Mouse (Mus musculus): ENCODE results near the gene Iffo2.

Iffo2 gene

DNA sequence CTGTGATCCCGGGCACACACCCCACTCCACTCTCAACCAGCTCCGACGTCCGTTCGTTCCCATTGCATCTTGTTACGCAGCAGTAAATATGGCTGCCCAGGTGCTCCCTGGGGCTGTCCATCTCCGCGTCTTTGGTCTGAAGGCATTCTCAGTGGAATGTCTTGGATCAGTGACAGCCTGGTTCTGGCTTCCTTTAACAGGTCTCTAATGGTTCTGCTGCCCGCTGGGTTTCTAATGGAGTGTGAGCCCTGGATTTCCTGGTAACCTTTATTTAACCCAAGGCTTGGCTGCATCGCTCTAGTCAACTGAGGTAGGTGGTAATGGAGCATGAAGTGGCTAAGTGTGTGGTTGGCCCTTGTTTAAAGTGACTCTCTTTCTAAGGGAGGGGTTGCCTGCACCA lies 1.7 kb downstream of the Iffo2 start:
- DNase-seq (ENCODE audit: low read depth, low spot score), result no peak

DNA sequence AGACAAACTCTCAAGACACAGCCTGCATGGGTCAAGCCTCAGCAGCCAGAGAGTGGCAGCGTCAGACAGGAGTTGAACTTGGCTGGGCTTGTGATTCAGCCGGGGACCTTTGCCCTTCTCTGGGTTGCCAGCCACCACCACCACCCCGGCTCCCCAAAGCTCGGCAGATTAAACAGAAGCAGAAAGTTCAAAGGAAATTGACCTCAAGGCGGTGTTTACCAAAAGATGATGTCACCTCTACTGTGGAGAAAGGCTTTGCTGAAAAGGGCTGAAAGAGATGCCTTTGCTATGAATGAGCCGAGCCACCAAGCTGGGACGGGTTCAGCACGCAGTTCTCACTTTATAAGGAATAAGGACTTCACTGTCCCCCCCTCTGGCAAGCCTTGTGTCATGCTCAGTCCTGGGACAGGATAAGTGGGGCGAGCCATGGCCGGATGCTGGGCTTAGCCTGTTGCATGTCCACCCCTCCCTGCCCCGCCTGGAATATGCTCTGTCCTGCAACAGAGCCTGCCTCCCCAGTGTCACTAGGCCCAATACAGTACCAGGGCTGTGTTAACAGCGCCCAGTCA lies 4.9 kb downstream of the Iffo2 start:
- no peak for DNase-seq (ENCODE audit: low read depth, low spot score)

DNA sequence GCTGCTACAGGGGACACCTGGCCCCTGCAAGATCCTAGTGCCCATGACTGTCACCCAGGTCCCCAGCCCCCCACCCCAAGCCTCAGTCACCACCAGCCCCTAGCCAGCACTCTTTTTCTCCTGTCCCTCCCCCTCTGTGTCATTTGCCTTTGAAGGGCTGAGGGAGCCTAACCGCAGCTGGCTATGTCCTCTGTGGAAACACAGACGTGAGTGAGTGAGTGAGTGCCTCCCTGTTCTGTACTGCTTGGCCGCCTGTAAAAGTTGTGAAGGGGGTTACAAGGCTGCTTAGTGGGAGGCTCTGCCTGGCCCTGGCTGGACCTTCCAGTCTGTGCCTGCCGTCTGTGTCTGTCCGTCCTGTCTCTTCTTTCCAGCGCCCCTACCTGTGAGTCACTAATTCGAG lies 5.4 kb downstream of the Iffo2 start:
- no peak for DNase-seq (ENCODE audit: low read depth, low spot score)

DNA sequence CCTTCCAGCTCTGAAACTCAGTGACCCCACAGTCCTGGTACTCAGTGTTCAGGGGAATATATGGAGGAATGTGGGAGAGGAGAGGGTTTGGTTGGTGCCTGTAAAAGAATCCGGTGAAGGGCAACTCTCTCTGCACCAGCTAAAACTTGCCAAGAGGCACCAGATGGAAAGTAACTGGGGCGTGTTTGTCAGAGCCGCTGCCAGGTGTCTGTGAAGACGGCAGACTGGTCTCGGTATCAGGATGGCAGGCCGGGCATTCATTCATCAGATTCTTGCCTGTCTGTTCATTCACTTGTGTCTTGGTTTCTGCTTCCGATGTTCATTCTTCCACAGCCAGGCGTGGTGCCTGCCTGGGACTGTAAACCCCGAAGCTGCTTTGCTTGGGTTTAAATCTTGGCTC lies 6.4 kb downstream of the Iffo2 start:
- DNase-seq (ENCODE audit: low read depth, low spot score), result no peak

DNA sequence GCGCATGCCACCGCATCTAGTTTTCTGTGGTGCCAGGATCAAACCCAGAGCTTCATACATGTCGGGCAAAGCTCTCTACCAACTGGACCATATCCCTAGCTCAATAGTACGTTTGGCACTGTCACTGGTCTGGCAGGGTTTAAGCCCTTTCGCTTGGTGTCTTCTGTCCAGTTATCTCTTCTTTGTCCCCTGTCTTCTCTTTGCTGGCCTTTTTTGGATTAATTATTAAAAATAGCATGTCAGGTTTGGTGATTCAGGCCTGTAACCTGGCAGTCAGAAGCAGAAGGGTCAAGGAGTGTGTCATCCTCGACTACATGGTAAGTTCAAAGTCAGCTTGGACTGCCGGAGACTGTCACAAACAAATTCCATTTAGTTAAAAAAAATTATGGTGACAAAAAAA lies 10.4 kb downstream of the Iffo2 start:
- no peak for DNase-seq (ENCODE audit: low read depth, low spot score)

DNA sequence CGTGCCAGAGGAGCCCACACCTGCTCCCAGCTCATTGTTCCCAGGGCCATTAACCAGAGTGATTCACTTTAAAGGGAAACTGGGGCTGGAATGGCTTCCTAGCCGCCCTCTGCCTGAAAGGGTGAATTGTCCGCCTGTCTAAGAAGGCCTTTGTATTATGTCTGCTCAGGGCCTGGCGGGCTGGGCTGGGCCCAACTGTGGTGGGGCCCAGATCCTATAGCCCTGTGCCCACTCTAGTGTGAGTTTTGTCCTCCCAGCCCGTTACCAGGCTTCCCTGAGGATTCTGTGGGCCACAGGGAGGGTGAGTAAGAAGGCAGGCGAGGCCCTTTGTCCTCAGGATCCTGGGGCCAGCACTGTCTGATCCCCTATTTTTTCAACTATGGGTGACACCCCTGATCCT lies 15.4 kb downstream of the Iffo2 start:
- DNase-seq (ENCODE audit: low read depth, low spot score), result no peak

DNA sequence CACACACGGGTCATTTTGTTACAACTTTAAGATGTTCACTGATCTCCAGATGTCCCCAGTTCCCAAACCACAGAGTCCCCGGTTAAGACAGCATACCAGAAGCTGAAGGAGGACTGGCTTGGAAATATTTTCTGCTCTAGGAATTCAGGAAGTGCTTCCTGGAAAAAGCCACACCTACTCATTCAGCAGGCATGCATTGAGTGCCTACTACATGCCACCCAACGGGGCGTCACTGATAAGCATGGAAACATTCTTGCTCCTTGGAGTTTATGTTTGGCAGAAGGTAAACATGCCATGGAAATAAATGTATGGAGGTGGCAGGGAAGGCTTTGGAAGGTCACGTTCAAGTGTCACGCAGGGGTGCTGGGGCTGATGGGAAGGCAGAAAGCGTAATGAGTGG lies 19.1 kb downstream of the Iffo2 start:
- DNase-seq (ENCODE audit: low read depth, low spot score), result no peak

DNA sequence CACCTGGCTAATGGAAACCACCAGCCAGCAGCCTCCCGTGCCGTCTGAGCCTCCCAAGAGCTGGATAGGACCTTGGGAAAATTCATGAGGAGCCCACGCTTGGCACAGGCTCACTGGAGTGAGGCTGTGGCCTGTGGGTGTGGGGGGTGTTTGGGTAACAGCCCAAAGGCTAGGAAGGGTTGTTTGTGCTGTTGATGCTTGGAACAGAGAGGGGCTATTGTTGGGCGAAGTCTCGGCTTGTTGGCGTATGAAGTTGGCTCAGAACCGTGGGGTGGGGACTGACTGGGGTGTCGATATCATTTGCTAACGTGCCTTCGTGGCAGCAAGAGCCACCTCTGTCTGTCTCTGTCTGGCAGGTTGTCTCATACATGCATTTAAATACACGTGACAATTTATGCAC lies 24.9 kb downstream of the Iffo2 start:
- DNase-seq (ENCODE audit: low read depth, low spot score), result no peak

DNA sequence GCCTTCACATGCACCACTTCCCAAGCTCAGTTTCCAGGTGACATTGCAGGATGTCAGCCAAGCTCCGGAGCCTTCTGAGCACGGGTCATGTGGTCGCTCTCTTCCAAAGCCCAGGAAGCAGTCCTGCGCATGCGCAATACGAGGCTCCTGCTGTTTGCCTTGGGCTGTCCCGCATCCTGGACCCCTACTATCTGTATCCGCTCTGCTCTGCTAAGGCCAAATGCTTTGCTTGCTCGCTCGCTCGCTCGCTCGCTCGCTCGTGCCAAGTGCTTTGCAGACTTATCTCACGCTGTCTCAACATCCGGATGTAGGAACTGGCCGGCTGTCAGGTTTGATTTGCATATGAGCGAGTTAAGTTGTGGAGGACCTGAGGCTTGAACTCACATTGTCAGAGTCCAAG lies 25.6 kb downstream of the Iffo2 start:
- peak; percentile 81 for DNase-seq (ENCODE audit: low read depth, low spot score)

DNA sequence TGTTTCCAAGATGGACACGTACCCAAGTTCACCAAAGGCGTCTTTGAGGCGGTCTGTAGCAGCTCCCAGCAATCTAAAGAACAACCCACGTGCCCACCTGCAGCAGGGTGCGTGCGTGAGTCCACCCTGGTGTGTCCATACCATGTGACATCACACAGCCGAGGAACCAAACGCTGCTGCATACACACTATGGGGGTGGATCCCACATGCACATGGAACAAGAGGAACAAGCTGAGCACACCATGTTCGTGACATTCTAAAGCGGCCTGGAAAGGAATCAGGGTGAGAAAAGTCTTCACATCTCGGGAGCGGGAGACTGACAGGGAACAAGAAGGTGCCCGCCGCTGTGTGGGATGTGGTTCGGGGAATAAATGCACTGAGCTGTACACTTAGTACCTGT lies 38.0 kb downstream of the Iffo2 start:
- no peak for DNase-seq (ENCODE audit: low read depth, low spot score)

DNA sequence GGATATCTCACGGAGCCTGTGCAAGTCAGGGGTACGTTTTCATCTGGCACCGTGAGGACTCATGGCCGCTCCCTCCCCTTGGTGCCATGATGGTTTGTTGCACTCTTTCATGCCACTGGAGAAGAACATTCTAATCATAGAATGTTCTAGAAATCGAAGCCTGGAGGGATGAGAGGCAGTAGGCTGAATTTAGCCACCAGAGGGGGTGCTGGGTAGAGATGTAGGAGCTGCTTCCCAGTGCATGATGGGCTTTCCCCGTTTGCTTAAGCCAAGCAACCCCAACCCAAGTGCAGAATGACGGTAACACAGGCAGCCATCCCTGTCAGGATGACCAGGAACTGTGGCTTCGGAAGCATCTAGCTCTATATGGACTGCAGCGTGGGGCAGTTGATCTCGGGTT lies 40.4 kb downstream of the Iffo2 start:
- DNase-seq (ENCODE audit: low read depth, low spot score), result no peak

DNA sequence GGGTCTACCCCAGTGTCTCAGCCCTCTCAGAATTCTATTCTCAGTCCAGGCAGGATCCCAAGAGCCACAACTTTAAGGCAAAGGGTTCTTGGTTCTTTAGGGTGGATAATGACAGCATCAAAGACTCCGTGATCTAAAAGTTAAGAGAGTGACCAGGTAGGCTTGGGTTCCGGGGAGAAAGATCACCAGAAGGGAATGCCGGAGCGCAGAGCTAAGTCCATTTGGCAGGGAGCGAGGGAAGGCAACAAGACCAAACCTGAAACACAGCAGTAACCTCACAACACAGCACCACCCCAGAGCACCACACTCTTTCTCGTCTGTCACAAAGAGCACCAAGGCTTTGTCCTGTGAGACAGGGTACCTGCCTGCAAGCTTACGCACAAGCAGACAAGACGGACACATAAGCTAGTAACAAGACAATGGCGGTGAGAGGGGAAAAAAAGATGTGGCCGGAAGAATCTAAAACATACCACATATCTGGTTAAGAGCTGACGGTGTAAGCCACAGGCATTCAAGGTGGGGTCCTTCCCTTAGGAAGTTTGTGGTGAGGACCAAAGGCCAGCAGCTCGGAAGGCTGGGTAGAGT lies 42.7 kb downstream of the Iffo2 start:
- no peak for DNase-seq (ENCODE audit: low read depth, low spot score)

DNA sequence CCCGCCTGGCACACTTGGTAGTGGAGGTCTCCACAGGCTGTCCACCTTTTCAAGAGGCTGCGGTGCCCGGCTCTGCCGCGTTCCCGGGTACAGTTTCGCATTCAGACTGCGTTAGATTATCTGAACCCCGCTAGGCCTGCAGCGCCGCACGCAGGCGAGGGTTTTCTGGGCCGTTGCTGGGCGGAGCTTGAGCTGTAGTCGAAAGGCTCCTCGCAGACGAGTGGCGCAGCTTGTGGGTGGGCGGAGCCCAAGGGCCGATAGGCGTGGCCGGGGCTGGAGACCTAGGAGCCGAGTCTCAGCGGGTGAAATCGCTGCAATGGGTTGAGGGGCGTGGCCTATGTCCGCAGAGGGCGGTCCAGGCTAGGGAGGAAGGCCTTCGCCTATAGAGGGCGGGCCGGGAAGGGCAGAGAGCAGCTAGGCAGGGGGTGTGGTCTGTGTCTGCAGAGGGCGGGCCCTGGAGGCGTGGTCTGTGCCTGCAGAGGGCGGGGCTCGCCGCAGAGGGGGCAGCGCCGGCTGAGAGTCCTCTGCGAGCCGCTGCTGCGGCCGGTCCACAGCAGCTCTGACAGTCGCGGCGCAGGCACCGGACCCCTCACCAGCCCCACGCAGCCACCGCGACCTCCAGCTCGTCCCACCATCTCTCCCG lies 43.9 kb downstream of the Iffo2 start:
- DNase-seq (ENCODE audit: low read depth, low spot score), result peak; percentile 100

DNA sequence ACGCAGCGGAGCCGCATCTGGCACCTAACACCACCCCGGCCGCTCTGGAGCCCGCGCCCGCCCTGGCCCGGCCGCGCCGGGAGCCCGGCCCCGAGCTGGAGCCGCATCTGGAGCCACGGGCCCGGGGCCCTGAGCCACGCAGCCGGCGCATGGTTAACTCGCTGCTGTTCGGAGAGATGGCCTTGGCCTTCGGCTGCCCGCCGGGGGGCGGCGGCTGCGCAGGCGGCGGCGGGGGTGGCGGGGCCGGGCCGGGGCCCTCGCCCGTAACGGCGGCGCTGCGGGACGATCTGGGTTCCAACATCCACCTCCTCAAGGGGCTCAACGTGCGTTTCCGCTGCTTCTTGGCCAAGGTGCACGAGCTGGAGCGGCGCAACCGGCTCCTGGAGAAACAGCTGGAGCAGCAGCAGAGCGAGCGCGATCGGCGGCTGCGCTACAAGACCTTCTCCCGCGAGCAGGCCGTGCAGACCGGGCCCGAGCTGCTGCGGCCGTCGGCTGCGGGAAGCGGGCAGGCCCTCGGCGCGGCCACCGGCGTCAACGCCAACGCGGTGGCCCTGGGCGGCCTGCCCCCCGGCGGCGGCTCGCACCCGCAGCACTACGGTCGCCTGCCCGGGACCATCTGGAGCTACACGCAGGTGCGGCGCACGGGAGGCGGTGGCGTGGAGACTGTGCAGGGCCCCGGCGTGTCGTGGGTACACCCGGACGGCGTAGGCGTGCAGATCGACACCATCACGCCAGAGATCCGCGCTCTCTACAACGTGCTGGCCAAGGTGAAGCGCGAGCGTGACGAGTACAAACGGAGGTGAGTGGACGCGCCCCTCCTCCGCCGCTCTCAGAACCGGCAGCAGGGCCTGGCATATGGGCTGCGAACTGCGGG lies 44.7 kb downstream of the Iffo2 start:
- DNase-seq (ENCODE audit: low read depth, low spot score), result no peak

DNA sequence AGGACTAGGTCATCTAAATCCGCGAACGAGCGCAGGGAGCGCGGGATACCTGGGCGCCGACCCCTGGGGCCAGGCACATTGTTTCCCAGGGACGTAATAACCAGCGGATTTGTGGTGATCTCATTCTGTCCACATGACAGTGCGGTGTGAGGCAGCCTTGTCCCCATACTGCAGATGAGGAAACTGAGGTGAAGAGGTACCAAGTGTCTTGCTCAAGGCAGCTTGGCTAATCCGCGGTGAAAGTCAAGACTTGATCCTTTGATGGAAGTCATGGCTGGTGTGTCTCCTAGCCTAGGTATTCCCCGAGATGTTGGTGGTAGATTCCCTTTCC lies 45.3 kb downstream of the Iffo2 start:
- no peak for DNase-seq (ENCODE audit: low read depth, low spot score)

DNA sequence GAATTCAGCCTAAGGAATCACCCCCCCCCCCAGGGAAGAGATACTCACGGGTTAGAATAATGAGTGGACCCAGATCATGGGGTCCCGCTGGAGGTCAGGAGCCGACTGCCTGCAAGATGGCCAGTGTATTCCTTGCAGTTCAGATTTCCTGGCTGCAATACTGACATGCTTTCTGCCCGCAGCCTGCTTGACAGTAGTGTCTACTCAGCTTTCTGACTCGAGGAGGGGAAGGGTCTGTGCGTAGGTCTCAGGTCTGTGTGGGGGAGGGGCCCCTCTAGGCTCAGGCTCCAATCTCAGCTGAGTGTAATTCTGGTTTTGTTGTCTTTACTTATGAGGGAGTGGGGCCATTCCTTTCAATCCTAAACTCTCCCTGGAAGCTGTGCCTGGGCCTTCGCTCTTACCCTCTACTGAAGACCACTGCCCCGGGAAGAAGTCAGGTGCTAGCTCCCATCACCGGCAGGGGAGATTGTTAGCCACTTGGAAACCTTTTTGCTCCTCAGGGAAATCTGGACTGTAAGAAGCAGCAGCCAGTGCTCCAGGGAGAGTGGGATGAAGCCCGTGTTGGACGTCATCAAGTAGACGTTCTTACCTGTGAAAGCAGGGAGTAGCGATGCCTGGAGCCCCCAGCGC lies 46.0 kb downstream of the Iffo2 start:
- no peak for DNase-seq (ENCODE audit: low read depth, low spot score)

DNA sequence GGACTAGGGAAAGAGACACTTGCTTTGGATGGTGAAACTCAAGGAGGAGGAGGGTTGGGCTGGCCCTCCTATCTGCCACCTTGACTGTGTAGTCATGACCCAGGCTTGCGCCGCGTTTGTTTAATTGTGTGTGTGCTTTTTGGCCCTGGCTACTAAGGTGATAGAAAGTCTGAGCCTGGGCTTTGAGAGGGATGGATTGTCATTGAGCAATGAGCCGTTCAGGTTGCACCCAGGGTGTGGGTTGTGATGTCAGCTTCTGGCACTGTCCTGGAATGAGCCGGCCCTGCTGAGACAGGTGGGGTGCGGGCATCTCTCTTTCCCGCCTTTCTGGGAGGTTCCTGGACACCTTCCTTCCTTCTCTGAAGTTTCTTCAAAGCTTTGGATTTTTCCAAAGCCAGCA lies 46.7 kb downstream of the Iffo2 start:
- DNase-seq (ENCODE audit: low read depth, low spot score), result no peak

DNA sequence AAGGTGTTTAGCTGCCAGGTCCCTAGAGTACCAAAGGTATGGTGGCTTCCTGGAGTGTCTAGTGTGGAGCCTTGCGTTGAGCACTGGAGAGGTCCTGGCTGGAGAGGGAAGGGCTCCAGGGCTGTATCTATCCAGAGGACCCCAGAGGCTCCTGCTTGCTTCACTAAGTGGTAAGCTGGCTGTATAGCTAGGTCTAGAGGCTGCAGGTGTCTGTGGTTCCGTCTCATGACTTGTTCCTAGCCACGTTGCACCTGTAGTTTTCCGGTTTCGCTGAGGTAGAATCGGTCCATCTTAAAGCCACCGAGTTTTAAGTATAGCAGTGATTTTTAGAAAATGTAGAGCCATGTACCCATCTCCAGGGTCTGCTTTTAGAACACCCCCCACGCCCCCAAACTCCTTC lies 48.0 kb downstream of the Iffo2 start:
- no peak for DNase-seq (ENCODE audit: low read depth, low spot score)

DNA sequence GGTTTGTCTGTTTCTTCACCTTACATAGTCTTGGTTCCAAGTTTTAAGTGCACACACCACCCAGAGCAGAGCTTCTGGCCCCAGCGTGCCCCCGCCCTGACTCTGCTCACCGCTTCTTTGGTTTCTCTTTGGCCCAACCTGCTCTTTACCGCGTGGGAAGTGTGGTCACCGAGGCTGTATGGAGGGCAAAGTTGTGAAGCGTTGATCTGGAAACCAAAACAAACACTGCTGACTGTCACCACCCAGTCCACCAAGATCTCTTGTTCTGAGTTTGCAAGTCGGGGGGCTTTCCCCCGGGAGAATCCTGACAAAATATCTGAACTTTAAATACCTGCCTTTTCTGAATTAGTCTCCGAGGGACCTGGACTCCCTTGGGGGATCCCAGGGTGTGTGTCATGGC lies 48.7 kb downstream of the Iffo2 start:
- no peak for DNase-seq (ENCODE audit: low read depth, low spot score)

DNA sequence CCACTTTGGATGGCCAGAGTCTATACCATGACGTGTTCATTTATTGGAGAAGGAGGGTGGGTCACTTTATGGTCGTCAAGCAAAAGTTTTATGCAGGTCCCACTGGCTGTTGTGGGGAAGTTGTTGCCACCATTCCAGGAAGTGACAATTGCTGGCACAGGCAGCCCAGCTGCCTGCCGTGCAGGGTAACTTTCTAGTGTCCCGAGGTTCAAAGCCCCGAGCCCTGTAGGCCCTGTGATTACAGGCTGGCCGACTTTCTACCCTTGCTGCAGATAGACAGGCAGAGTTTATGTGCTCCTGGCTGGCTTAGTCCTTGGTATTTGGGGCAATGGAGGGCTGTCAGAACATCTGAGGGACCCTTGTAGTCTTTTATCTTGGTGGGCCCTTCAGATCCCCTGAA lies 49.1 kb downstream of the Iffo2 start:
- DNase-seq (ENCODE audit: low read depth, low spot score), result no peak

DNA sequence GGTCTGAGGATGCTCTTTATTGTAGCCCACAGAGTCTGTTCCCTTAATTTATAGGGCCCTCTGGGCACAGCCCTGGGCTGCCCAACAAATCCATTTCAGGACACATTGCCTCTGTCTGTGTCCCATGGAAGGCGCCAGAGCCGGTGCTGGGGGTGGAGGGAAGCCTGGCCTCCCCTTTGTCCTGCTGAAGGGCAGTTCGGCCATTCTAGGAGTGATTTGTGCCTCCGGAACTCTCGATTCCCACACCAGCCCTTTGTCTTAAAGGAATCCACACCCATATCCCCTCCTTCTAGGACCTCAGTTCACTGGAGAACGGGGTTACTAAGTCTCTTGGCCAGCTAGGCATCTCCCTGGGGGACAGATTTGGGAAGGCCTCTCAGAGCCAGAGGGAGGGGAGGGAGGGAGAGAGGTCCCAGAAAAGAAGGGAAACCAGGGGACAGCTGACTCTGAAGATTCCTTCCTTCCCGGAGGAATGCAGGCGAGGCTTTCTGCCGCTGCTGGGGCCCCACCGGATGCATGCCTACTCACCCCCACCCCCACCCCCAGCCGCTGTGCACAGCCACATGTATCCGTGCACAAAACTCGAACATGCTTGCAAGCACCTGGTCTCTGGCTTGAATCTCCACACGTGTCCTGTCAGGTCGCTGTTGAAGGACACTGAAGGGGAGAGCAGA lies 50.5 kb downstream of the Iffo2 start:
- DNase-seq (ENCODE audit: low read depth, low spot score), result no peak

Measured in ES-CJ7 (cell line).